Mouse (Mus musculus) forebrain, postnatal 0 days (tissue): ENCODE measurements at regions not wholly inside any gene's neighbourhood (a gene's known extent, or its start where the extent isn't known, plus 50 kb on each side); places are given as distances from the start of the nearest gene placed in this dataset.

ENCODE experiments used
- ATAC-seq: fragments of 200-750 bp; cut with Nextera tagmentation; 2 replicates; pipeline ENCODE4 v1.8.0; 2017; ENCODE audit warnings: mild to moderate bottlenecking, moderate library complexity
- DNase-seq: peaks from one replicate; pipeline ENCODE4 v3.0.0-alpha.2; 2015
- H3K27ac ChIP-seq: fragments of 300-500 bp; sonication (generic); 2 replicates; pipeline ENCODE4 v1.5.1; 2014; ENCODE audit warnings: low read depth, mild to moderate bottlenecking, antibody characterized with exemption, low read length, moderate library complexity, mixed read lengths
- H3K27me3 ChIP-seq: fragments of 300-500 bp; sonication (generic); 2 replicates; pipeline ENCODE4 v1.6.1; 2014; ENCODE audit warnings: mild to moderate bottlenecking, low read length, mixed read lengths; ENCODE audit not compliant: insufficient read depth
- H3K36me3 ChIP-seq: fragments of 300-500 bp; sonication (generic); 2 replicates; pipeline ENCODE4 v1.6.1; 2014; ENCODE audit warnings: mild to moderate bottlenecking, moderate library complexity; ENCODE audit not compliant: insufficient read depth
- H3K4me1 ChIP-seq: fragments of 300-500 bp; sonication (generic); 2 replicates; pipeline ENCODE4 v1.6.1; 2014; ENCODE audit warnings: antibody characterized with exemption; ENCODE audit not compliant: insufficient read depth
- H3K4me2 ChIP-seq: fragments of 300-500 bp; sonication (generic); 2 replicates; pipeline ENCODE4 v1.6.1; 2014; ENCODE audit warnings: low read depth, mild to moderate bottlenecking, moderate library complexity
- H3K4me3 ChIP-seq: fragments of 300-500 bp; sonication (generic); 2 replicates; pipeline ENCODE4 v1.5.1; 2014; ENCODE audit warnings: low read depth, low read length, mixed read lengths
- H3K9ac ChIP-seq: fragments of 300-500 bp; sonication (generic); 2 replicates; pipeline ENCODE4 v1.6.1; 2014; ENCODE audit warnings: mild to moderate bottlenecking
- H3K9me3 ChIP-seq: fragments of 300-500 bp; sonication (generic); 2 replicates; pipeline ENCODE4 v1.6.1; 2016; ENCODE audit warnings: low read length
- CTCF ChIP-seq: sonication (generic); IDR thresholded peaks from 2 replicates; pipeline ENCODE4 v1.5.1; 2016; ENCODE audit warnings: antibody characterized with exemption, control low read depth, low read depth
- WGBS: fragments of 180-500 bp; shearing (Covaris S2); extraction: QIAGEN DNeasy Blood & Tissue Kit; methylation state at CpG from one replicate; pipeline ENCODE4 v1.1.7; 2014; 5-methylcytosine and 5-hydroxymethylcytosine counted together

DNA sequence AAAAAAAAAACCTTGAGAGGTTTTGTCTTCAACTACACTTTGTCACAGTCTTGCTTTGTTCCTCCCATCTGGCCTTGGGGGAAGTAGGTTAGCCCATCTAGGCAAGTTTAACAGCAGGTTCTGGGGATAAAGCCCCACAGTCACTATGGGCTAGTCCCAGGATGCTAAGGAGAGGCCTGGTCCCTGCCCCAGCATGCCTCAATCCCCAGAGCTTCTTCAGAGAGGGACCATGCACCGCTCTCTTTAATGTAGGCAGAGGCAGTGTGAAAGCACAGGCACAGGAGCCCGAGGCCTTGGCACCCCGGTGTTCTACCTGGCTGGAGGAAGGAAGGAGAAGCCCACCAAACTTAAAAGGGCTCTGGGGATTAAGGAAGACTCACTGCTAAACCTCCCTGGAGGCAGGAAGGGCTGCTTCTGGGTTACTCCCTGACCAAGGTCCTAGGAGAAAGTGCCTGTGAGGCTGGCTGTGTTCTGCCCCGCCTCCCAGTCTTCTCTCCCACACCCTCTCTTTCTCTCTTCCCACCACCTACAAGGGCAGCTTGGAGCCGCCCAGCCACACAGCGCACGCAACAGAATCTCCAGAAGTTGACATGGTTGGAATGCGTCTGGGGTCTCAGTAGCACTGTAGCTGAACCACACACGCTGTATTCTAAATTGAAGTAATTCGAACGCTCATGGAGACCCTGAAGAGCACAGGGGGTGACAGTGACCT lies 633.5 kb downstream of the Zfp706 start:
- peaks cover 6% of the 10 kb centered on the region; the same call in 1 of the 2 replicates for H3K4me1 ChIP-seq
- no peak for TF ChIP-seq CTCF
- H3K36me3 ChIP-seq: no peaks in the 10 kb centered on the region
- H3K27me3 ChIP-seq: no peaks in the 10 kb centered on the region
- ATAC-seq: peak; percentile 54
- no peak for DNase-seq
- H3K9me3 ChIP-seq: no peaks in the 10 kb centered on the region
- WGBS: 9% methylated on average over 11 of the region's 11 CpGs
- H3K4me2 ChIP-seq: peak overlapping the region; percentile 73
- peak overlapping the region; percentile 55; the same call in 1 of the 2 replicates for H3K9ac ChIP-seq
- no peak overlapping the region for H3K27ac ChIP-seq
- peak overlapping the region; percentile 43 for H3K4me3 ChIP-seq

DNA sequence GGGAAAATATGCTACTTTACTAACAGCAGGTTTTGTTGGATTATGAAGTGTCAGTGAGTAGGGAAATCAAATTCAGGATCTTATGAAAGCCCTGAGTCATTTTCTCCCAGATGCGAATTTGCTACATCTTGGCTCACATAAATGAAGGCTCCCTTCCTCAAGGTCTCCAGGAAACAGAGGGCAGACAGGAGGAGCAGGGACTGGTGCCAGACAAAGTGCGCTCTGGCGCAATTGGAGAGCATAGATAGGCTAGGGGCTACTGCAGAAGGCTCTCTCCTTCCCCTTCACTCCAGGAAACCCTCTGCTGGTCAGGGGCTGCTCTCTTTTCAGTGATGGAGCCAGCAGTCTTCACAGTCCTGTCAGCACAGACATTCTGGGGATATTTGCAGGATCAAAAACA lies 634.1 kb downstream of the Zfp706 start:
- DNase-seq (no peak), ATAC-seq (no peak)
- no peak overlapping the region for H3K4me2 ChIP-seq
- no peak for TF ChIP-seq CTCF
- no peaks in the 10 kb centered on the region for H3K9me3 ChIP-seq
- H3K27me3 ChIP-seq: no peaks in the 10 kb centered on the region
- WGBS: 44% methylated on average over 3 of the region's 3 CpGs
- no peaks in the 10 kb centered on the region for H3K36me3 ChIP-seq
- H3K4me1 ChIP-seq: peaks cover 6% of the 10 kb centered on the region; the same call in 1 of the 2 replicates
- H3K9ac ChIP-seq: no peak overlapping the region
- H3K27ac ChIP-seq: no peak overlapping the region
- no peak overlapping the region for H3K4me3 ChIP-seq

DNA sequence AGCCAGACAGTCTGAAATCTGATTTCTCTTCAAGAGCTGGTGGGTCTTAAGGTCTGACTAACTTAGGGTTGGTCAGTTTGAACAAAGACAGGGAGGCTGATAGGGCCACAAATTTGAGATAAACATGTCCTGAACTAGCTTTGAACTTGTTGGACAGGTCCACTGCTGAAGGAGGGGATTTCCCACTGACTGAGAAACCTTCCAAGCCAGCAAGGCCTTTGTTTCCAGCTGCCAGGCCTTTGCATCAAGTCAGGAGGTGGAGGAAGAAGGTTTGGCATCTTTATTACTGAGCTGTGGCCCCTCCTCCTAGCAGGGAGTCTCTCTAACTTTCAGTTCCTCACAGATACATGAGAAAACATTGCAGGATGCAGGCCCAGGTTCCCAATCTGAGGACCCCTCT lies 636.2 kb downstream of the Zfp706 start:
- Histone ChIP-seq H3K36me3 (no peaks in the 10 kb centered on the region), H3K4me2 (no peak overlapping the region), H3K27ac (no peak overlapping the region), H3K9me3 (no peaks in the 10 kb centered on the region), H3K27me3 (no peaks in the 10 kb centered on the region), H3K4me3 (no peak overlapping the region), H3K4me1 (peaks cover 6% of the 10 kb centered on the region; the same call in 1 of the 2 replicates), H3K9ac (no peak overlapping the region)
- ATAC-seq (no peak), DNase-seq (no peak)
- no peak for TF ChIP-seq CTCF

DNA sequence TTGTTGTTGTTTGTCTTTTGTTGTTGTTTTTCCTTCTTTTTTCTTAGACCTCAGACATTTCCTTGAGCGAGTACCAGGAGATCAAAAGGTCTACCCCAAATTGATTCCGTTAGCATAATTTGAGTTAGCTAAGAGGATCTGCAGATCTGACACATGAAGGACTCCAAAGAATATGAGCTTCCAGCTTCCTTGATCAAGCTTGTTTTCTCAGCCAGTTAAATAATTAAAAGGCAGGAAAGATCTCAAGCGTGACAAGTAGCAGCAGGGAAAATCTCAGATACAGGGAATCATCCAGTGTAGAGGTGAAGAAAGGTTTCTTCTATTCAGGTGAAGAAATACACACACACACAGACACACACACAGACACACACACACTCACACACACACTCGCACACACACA lies 636.7 kb downstream of the Zfp706 start:
- Histone ChIP-seq H3K4me3 (no peak overlapping the region), H3K27ac (no peak overlapping the region), H3K27me3 (no peaks in the 10 kb centered on the region), H3K9me3 (no peaks in the 10 kb centered on the region), H3K9ac (no peak overlapping the region), H3K36me3 (no peaks in the 10 kb centered on the region), H3K4me1 (peaks cover 6% of the 10 kb centered on the region; the same call in 1 of the 2 replicates), H3K4me2 (no peak overlapping the region)
- ATAC-seq (no peak), DNase-seq (no peak)
- 75% methylated on average over 4 of the region's 4 CpGs for WGBS
- no peak for TF ChIP-seq CTCF

DNA sequence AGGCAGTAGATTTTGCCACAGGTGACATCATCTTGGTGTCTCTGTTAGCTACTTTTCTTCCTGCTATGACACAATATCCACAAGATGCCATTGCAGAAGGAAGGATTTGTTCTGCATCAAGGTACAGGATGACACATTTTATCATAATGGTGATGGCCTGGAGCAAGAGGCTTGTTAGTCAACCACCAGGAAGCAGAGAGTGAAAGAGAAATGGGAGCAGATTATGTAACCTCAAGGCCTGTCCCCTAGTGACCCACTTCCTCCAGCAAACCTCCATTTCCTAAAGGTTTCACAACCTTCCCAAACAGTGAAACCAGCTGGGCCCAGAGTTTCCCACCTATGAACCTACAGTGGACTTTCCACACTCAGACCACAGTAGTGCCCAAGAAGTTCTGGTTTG lies 640.3 kb downstream of the Zfp706 start:
- H3K9me3 ChIP-seq: no peaks in the 10 kb centered on the region
- DNase-seq (no peak), ATAC-seq (no peak)
- H3K27me3 ChIP-seq: no peaks in the 10 kb centered on the region
- no peaks in the 10 kb centered on the region for H3K36me3 ChIP-seq
- no peak for TF ChIP-seq CTCF
- H3K27ac ChIP-seq: no peak overlapping the region
- no peaks in the 10 kb centered on the region for H3K4me1 ChIP-seq
- H3K4me3 ChIP-seq: no peak overlapping the region
- no peak overlapping the region for H3K9ac ChIP-seq
- H3K4me2 ChIP-seq: no peak overlapping the region

DNA sequence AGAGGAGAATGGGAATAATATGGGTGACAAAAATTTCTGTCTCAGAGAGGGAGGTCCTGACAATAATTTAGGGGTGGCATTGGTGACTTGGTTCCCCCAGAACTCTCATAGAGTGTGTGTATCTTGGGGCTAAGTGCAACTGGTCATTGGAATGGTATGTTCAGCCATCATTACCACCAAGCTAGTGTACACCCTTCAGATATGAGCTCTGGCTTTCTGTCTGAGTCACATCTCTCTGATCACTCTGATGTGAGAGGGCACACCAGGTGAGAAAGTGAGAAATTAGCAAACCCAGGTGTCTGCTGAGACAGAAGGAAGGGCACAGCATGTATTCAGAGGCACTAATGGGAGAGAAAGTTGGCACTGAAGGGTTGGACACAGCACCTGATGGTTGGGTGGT lies 642.8 kb downstream of the Zfp706 start:
- H3K4me1 ChIP-seq: no peaks in the 10 kb centered on the region
- DNase-seq (no peak), ATAC-seq (no peak)
- no peak overlapping the region for H3K4me2 ChIP-seq
- H3K27me3 ChIP-seq: no peaks in the 10 kb centered on the region
- no peak overlapping the region for H3K27ac ChIP-seq
- no peaks in the 10 kb centered on the region for H3K36me3 ChIP-seq
- H3K9me3 ChIP-seq: no peaks in the 10 kb centered on the region
- no peak overlapping the region for H3K9ac ChIP-seq
- H3K4me3 ChIP-seq: no peak overlapping the region
- no peak for TF ChIP-seq CTCF

DNA sequence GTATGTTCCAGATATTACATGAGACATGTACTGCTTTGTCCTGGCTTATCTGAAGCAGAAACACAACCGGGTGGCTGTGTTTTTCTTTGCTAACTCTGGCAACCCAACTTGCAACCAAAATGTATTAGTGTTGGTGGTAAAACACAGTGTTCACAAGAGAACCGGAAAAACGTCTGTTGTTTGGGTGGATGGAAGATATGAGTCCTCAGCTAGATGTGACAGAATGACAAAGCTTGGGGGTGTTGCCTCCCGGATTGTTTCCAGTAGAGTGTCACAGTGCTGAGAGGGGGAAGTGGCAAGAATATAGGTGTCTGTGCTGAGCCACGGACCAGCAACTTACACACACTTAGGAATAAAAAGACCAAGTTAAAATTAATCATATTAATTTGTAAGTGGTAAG lies 643.5 kb downstream of the Zfp706 start:
- Histone ChIP-seq H3K4me3 (no peak overlapping the region), H3K9ac (no peak overlapping the region), H3K9me3 (no peaks in the 10 kb centered on the region), H3K36me3 (no peaks in the 10 kb centered on the region), H3K27me3 (no peaks in the 10 kb centered on the region), H3K4me1 (no peaks in the 10 kb centered on the region), H3K27ac (no peak overlapping the region), H3K4me2 (no peak overlapping the region)
- no peak for ATAC-seq
- WGBS: 80% methylated on average over 5 of the region's 5 CpGs
- no peak for TF ChIP-seq CTCF
- no peak for DNase-seq
